7 mouse cellular contexts compared by ENCODE assay signal in the genomic region with DNA sequence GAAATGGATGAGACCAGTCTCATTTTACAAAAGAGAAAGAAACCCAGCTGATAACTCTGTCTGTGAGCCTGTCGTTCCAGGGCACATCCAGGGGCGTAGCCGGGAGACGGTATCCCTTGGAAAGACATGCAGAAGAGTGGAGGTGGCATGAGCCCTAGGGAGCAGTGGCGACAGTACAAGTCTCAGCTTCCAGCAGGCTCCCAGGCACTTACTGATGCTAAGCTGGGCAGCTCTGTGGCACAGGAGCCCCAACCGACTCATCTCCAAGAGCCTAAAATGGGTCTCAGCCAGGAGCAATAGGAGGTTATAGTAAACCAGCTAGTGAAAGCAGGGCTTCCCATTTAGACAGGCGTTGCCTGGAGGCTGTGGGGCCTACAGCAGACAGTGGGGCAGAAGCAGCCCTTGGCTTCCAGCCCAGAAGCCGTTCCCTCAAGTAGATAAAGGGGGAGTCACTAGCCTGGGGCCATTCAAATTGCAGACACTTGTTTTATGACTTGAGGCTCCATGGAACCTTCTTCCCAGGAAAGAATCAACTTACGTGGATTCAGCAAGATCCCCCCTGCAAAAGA. TPM values are rescaled to one million over a fixed set of nuclear protein-coding genes. Genes with fewer than 3 reads are reported as not detected.
DNase-seq lines count a peak whose midpoint lies in the region; ATAC-seq and TF ChIP-seq lines count a peak whose summit lies in the region.

No protein-coding gene starts in this region.

- DNase-seq in kidney, postnatal 10 days, result peak; percentile 50
- no peak for DNase-seq in kidney, postnatal 14 days
- DNase-seq in urinary bladder, postnatal 14 days (ENCODE audit: low spot score), result peak; percentile 42
- no peak for DNase-seq in urinary bladder, adult 2 months (ENCODE audit: low spot score)
- DNase-seq in hindbrain, postnatal 0 days (ENCODE audit: low spot score), result peak; percentile 79
- DNase-seq in natural killer cell, adult 2 months (ENCODE audit: low spot score in 2 of 2), result no peak
- no peak for DNase-seq in kidney, postnatal 36 days

- no peaks in the 10 kb centered on the region for H3K9me3 ChIP-seq in hindbrain, postnatal 0 days (ENCODE audit: low read length)

- H3K4me1 ChIP-seq in hindbrain, postnatal 0 days (ENCODE audit: insufficient read depth, low read length), result no peaks in the 10 kb centered on the region

- WGBS in hindbrain, postnatal 0 days, result 31% methylated on average over 9 of the region's 9 CpGs

- peak overlapping the region; percentile 58 for H3K27ac ChIP-seq in hindbrain, postnatal 0 days

- H3K4me2 ChIP-seq in hindbrain, postnatal 0 days (ENCODE audit: low read depth, low read length), result no peak overlapping the region

- H3K27me3 ChIP-seq in hindbrain, postnatal 0 days (ENCODE audit: insufficient read depth, low read length), result no peaks in the 10 kb centered on the region

- no peak for TF ChIP-seq CTCF in hindbrain, postnatal 0 days (IDR thresholded peaks at IDR 0.05; ENCODE audit: low read depth)

- H3K36me3 ChIP-seq in hindbrain, postnatal 0 days (ENCODE audit: insufficient read depth, low read length), result peaks cover 30% of the 10 kb centered on the region

- ATAC-seq in hindbrain, postnatal 0 days, result peak; percentile 78

- H3K4me3 ChIP-seq in hindbrain, postnatal 0 days (ENCODE audit: low read length), result no peak overlapping the region

- H3K9ac ChIP-seq in hindbrain, postnatal 0 days (replicated peaks; ENCODE audit: low read length), result no peak overlapping the region

RNA-seq across cellular contexts. Expression of a gene that starts 33.0 kb away (rescaled TPM):
- 12.3 and 15.5 TPM in 2 replicates for polyA plus RNA-seq in urinary bladder, adult 2 months (2012; rRNA removed)
- 17.9 and 21.9 TPM in 2 replicates for total RNA-seq in hindbrain, postnatal 0 days (2014; rRNA removed)
- polyA plus RNA-seq in hindbrain, postnatal 0 days (2015; fragmentation: Nextera tagmentation; extraction: Ambion mirVana), result 9.4 and 9.8 TPM in 2 replicates

Comparison
In these comparisons a context has a peak if more than half of its experiments do, and no peak if none do; other contexts are left out.
1. DNase-seq: peak in kidney, postnatal 10 days (single experiment), urinary bladder, postnatal 14 days (single experiment) and hindbrain, postnatal 0 days (single experiment); none in kidney, postnatal 14 days (single experiment), urinary bladder, adult 2 months (single experiment), natural killer cell, adult 2 months (0 of 2) and kidney, postnatal 36 days (0 of 2).